Mouse (Mus musculus): ENCODE data around the gene Abhd16b. TPM values are rescaled to one million over a fixed set of nuclear protein-coding genes. Genes with fewer than 3 reads are reported as not detected.
"Not testable (repeated sequence)": the region's sequence is repeated elsewhere in the genome, so short reads cannot be mapped to it uniquely, and the experiment has no call there.

Abhd16b gene
- polyA plus RNA-seq, 1 experiment from 2014 or later: 0.18 TPM

- Histone ChIP-seq H3K9me3 (no peaks in the 10 kb centered on the region), H3K27ac (no peak overlapping the region), H3K27me3 (replicated peaks) (no peaks in the 10 kb centered on the region), H3K4me1 (replicated peaks) (peaks cover 6% of the 10 kb centered on the region), H3K4me2 (replicated peaks) (no peak overlapping the region), H3K36me3 (no peaks in the 10 kb centered on the region), H3K9ac (no peak overlapping the region), H3K4me3 (replicated peaks) (no peak overlapping the region)
- no peak for ATAC-seq
- 79% methylated on average over 26 of the region's 26 CpGs for WGBS
These were observed 1.4 kb downstream of the Abhd16b start for GRCm38 (mm10) chr2:181494266-181494945.

GRCm38 (mm10) chr2:181495845-181496244 is 2.8 kb downstream of the Abhd16b start:
- not testable (repeated sequence) for H3K4me2 ChIP-seq (replicated peaks); H3K36me3 ChIP-seq; ATAC-seq; H3K4me1 ChIP-seq (replicated peaks); H3K9ac ChIP-seq; H3K27ac ChIP-seq; H3K27me3 ChIP-seq (replicated peaks); H3K4me3 ChIP-seq (replicated peaks); H3K9me3 ChIP-seq
- 57% methylated on average over 8 of the region's 8 CpGs for WGBS

GRCm38 (mm10) chr2:181496281-181496680 is 3.3 kb downstream of the Abhd16b start:
- peaks cover 6% of the 10 kb centered on the region for H3K36me3 ChIP-seq
- peaks cover 6% of the 10 kb centered on the region for H3K4me1 ChIP-seq (replicated peaks)
- no peaks in the 10 kb centered on the region for H3K27me3 ChIP-seq (replicated peaks)
- peak overlapping the region; percentile 83 for H3K4me2 ChIP-seq (replicated peaks)
- WGBS: 11% methylated on average over 8 of the region's 8 CpGs
- H3K9me3 ChIP-seq: no peaks in the 10 kb centered on the region
- peak overlapping the region; percentile 89 for H3K4me3 ChIP-seq (replicated peaks)
- peak; percentile 65 for ATAC-seq
- peak overlapping the region; percentile 98 for H3K27ac ChIP-seq
- H3K9ac ChIP-seq: peak overlapping the region; percentile 58

- peak within 1 kb of the TSS; percentile 89 for H3K4me3 ChIP-seq (replicated peaks)
- no peaks in the 10 kb centered on the region for H3K27me3 ChIP-seq (replicated peaks)
- H3K9me3 ChIP-seq: no peaks in the 10 kb centered on the region
- 0% methylated on average over 46 of the region's 46 CpGs for WGBS
- peak within 1 kb of the TSS; percentile 98 for H3K27ac ChIP-seq
- peaks cover 6% of the 10 kb centered on the region for H3K4me1 ChIP-seq (replicated peaks)
- H3K36me3 ChIP-seq: peaks cover 13% of the 10 kb centered on the region
- H3K9ac ChIP-seq: peak within 1 kb of the TSS; percentile 93
- peak within 1 kb of the TSS; percentile 83 for H3K4me2 ChIP-seq (replicated peaks)
- peak; percentile 97 for ATAC-seq
These were observed 4.0 kb downstream of the Abhd16b start, which contains the start of gene Tpd52l2 for GRCm38 (mm10) chr2:181496831-181497547. TSS of gene Tpd52l2 (plus strand) at chr2:181497142.

GRCm38 (mm10) chr2:181497548-181497875 is 4.5 kb downstream of the Abhd16b start:
- peak overlapping the region; percentile 89 for H3K4me3 ChIP-seq (replicated peaks)
- peak; percentile 83 for ATAC-seq
- no peaks in the 10 kb centered on the region for H3K27me3 ChIP-seq (replicated peaks)
- under 1% methylated on average over 12 of the region's 12 CpGs for WGBS
- H3K9ac ChIP-seq: peak overlapping the region; percentile 93
- H3K9me3 ChIP-seq: no peaks in the 10 kb centered on the region
- peak overlapping the region; percentile 98 for H3K27ac ChIP-seq
- H3K36me3 ChIP-seq: peaks cover 18% of the 10 kb centered on the region
- H3K4me1 ChIP-seq (replicated peaks): peaks cover 6% of the 10 kb centered on the region
- H3K4me2 ChIP-seq (replicated peaks): peak overlapping the region; percentile 71

GRCm38 (mm10) chr2:181498644-181499043 is 5.6 kb downstream of the Abhd16b start:
- Histone ChIP-seq H3K27me3 (replicated peaks) (no peaks in the 10 kb centered on the region), H3K36me3 (peaks cover 26% of the 10 kb centered on the region), H3K4me1 (replicated peaks) (peaks cover 6% of the 10 kb centered on the region), H3K9me3 (no peaks in the 10 kb centered on the region), H3K4me3 (replicated peaks) (no peak overlapping the region), H3K9ac (no peak overlapping the region), H3K4me2 (replicated peaks) (no peak overlapping the region; the same call in 1 of the 2 replicates), H3K27ac (no peak overlapping the region)
- WGBS: 65% methylated on average over 4 of the region's 4 CpGs
- no peak for ATAC-seq

GRCm38 (mm10) chr2:181509191-181509590 is 16.2 kb downstream of the Abhd16b start:
- H3K9me3 ChIP-seq: no peaks in the 10 kb centered on the region
- H3K27me3 ChIP-seq (replicated peaks): no peaks in the 10 kb centered on the region
- H3K27ac ChIP-seq: no peak overlapping the region
- WGBS: 93% methylated on average over 2 of the region's 2 CpGs
- no peak overlapping the region for H3K4me2 ChIP-seq (replicated peaks)
- H3K9ac ChIP-seq: no peak overlapping the region
- no peak for ATAC-seq
- no peak overlapping the region for H3K4me3 ChIP-seq (replicated peaks)
- H3K36me3 ChIP-seq: peaks cover 44% of the 10 kb centered on the region
- no peaks in the 10 kb centered on the region for H3K4me1 ChIP-seq (replicated peaks)

GRCm38 (mm10) chr2:181511231-181511630 is 18.2 kb downstream of the Abhd16b start:
- peaks cover 52% of the 10 kb centered on the region for H3K36me3 ChIP-seq
- WGBS: 94% methylated on average over 8 of the region's 8 CpGs
- no peak for ATAC-seq

GRCm38 (mm10) chr2:181519201-181519600 is 26.2 kb downstream of the Abhd16b start:
- Histone ChIP-seq H3K27ac (peak overlapping the region; percentile 99), H3K4me3 (replicated peaks) (peak overlapping the region; percentile 94), H3K27me3 (replicated peaks) (no peaks in the 10 kb centered on the region), H3K9ac (no peak overlapping the region), H3K36me3 (peaks cover 15% of the 10 kb centered on the region), H3K4me2 (replicated peaks) (peak overlapping the region; percentile 59), H3K4me1 (replicated peaks) (peaks cover 12% of the 10 kb centered on the region), H3K9me3 (no peaks in the 10 kb centered on the region)
- 66% methylated on average over 3 of the region's 3 CpGs for WGBS
- no peak for ATAC-seq

More at GRCm38 (mm10) chr2:181511231-181511630, 18.2 kb downstream of the Abhd16b start:
- no peaks in the 10 kb centered on the region for H3K27me3 ChIP-seq (replicated peaks)
- H3K4me1 ChIP-seq (replicated peaks): no peaks in the 10 kb centered on the region
- H3K4me3 ChIP-seq (replicated peaks): no peak overlapping the region
- H3K9me3 ChIP-seq: no peaks in the 10 kb centered on the region
- no peak overlapping the region for H3K4me2 ChIP-seq (replicated peaks)
- H3K27ac ChIP-seq: no peak overlapping the region
- H3K9ac ChIP-seq: no peak overlapping the region

- peak within 1 kb of the TSS; percentile 94 for H3K4me3 ChIP-seq (replicated peaks)
- H3K4me2 ChIP-seq (replicated peaks): peak within 1 kb of the TSS; percentile 59
- no peaks in the 10 kb centered on the region for H3K9me3 ChIP-seq
- peak within 1 kb of the TSS; percentile 95 for H3K9ac ChIP-seq
- H3K36me3 ChIP-seq: peaks cover 9% of the 10 kb centered on the region
- H3K27ac ChIP-seq: peak within 1 kb of the TSS; percentile 99
- WGBS: under 1% methylated on average over 72 of the region's 74 CpGs
- peak; percentile 98 for ATAC-seq
- H3K27me3 ChIP-seq (replicated peaks): no peaks in the 10 kb centered on the region
- H3K4me1 ChIP-seq (replicated peaks): peaks cover 12% of the 10 kb centered on the region
These were observed 27.3 kb downstream of the Abhd16b start, which contains the start of gene Dnajc5 for GRCm38 (mm10) chr2:181520118-181520935. TSS of gene Dnajc5 (plus strand) at chr2:181520485.

- peak overlapping the region; percentile 99 for H3K27ac ChIP-seq
- H3K9me3 ChIP-seq: no peaks in the 10 kb centered on the region
- ATAC-seq: no peak
- no peaks in the 10 kb centered on the region for H3K27me3 ChIP-seq (replicated peaks)
- H3K9ac ChIP-seq: peak overlapping the region; percentile 95
- peaks cover 8% of the 10 kb centered on the region for H3K36me3 ChIP-seq
- peak overlapping the region; percentile 94 for H3K4me3 ChIP-seq (replicated peaks)
- WGBS: 0% methylated on average over 17 of the region's 17 CpGs
- H3K4me2 ChIP-seq (replicated peaks): peak overlapping the region; percentile 59
- peaks cover 12% of the 10 kb centered on the region for H3K4me1 ChIP-seq (replicated peaks)
These were observed 27.9 kb downstream of the Abhd16b start for GRCm38 (mm10) chr2:181520936-181521227.

- H3K4me2 ChIP-seq (replicated peaks): peak overlapping the region; percentile 59
- H3K4me3 ChIP-seq (replicated peaks): peak overlapping the region; percentile 94
- 39% methylated on average over 10 of the region's 10 CpGs for WGBS
- peaks cover 4% of the 10 kb centered on the region for H3K36me3 ChIP-seq
- no peak for ATAC-seq
- peaks cover 12% of the 10 kb centered on the region for H3K4me1 ChIP-seq (replicated peaks)
- H3K27ac ChIP-seq: no peak overlapping the region
- no peaks in the 10 kb centered on the region for H3K27me3 ChIP-seq (replicated peaks)
- no peaks in the 10 kb centered on the region for H3K9me3 ChIP-seq
- peak overlapping the region; percentile 95; the same call in 1 of the 2 replicates for H3K9ac ChIP-seq
These were observed 28.5 kb downstream of the Abhd16b start for GRCm38 (mm10) chr2:181521491-181521890.
